Mouse (Mus musculus): Measurements from ENCODE around the gene Xkrx. TPM values are rescaled to one million over a fixed set of nuclear protein-coding genes. Genes with fewer than 3 reads are reported as not detected.

Xkrx gene
- total RNA-seq, 4 experiments from 2014 or later, result 0.98 to 1.8 (median 1.4) TPM

Other genes with a start within 250 kb of the Xkrx start
- gene Sytl4, start 180.3 kb downstream of the Xkrx start, total RNA-seq (2022), result 1 to 10 TPM; 1.2 to 2.8 (median 2.3) TPM
- gene Cstf2, start 102.9 kb downstream of the Xkrx start, total RNA-seq (2022), result 10 to 100 TPM; 10.5 to 15.1 (median 12.3) TPM
- gene Arl13a, start 25.4 kb upstream of the Xkrx start, total RNA-seq (2022), result not detected
- under 1 TPM in 2 of 4 experiments, not detected in 2; 0.47 to 0.59 TPM for gene Nox1, start 59.9 kb upstream of the Xkrx start, total RNA-seq (2022)
- 10 to 100 TPM; 36.6 to 58.7 (median 49.6) TPM for gene Trmt2b, start 114.9 kb upstream of the Xkrx start, total RNA-seq (2022)
- 1 to 10 TPM in 3 of 4 experiments, under 1 TPM in 1; 0.63 to 2.1 (median 1.9) TPM for gene Tmem35a, start 133.1 kb upstream of the Xkrx start, total RNA-seq (2022)
- under 1 TPM in 3 of 4 experiments, not detected in 1; 0.09 to 0.43 (median 0.12) TPM for gene Cenpi, start 146.0 kb upstream of the Xkrx start, total RNA-seq (2022)
- gene Drp2, start 242.5 kb upstream of the Xkrx start, total RNA-seq (2022), result under 1 TPM; 0.17 to 0.33 (median 0.25) TPM